8 mouse cellular contexts compared by ENCODE assay signal in genomic region chr4:149979819-149980308, GRCm38 (mm10). TPM values are rescaled to one million over a fixed set of nuclear protein-coding genes. Genes with fewer than 3 reads are reported as not detected.
DNase-seq lines count a peak whose midpoint lies in the region; ATAC-seq and TF ChIP-seq lines count a peak whose summit lies in the region.

No protein-coding gene starts in this region.

- H3K4me3 ChIP-seq in embryonic facial prominence, embryonic 10.5 days: peak overlapping the region; percentile 49
- H3K4me3 ChIP-seq in limb, embryonic 11.5 days (ENCODE audit: low read depth, low read length): no peak overlapping the region
- H3K4me3 ChIP-seq in midbrain, embryonic 14.5 days (replicated peaks; ENCODE audit: low read depth, low read length): no peak overlapping the region
- no peak overlapping the region for H3K4me3 ChIP-seq in spleen, adult 2 months (ENCODE audit: extremely low read depth, insufficient read depth, insufficient read length)

- peaks cover 44% of the 10 kb centered on the region for H3K27me3 ChIP-seq in embryonic facial prominence, embryonic 10.5 days (replicated peaks; ENCODE audit: low read depth, poor library complexity, severe bottlenecking)
- H3K27me3 ChIP-seq in limb, embryonic 11.5 days (ENCODE audit: control insufficient read depth, insufficient read depth, low read length): no peaks in the 10 kb centered on the region
- H3K27me3 ChIP-seq in midbrain, embryonic 14.5 days (ENCODE audit: control insufficient read depth, insufficient read depth, low read length): no peaks in the 10 kb centered on the region
- no peaks in the 10 kb centered on the region for H3K27me3 ChIP-seq in spleen, adult 2 months (ENCODE audit: control insufficient read depth, insufficient read depth, low read length)

- peak; percentile 44; the same call in 1 of the 2 replicates for ATAC-seq in limb, embryonic 11.5 days (ENCODE audit: insufficient number of reproducible peaks, low FRiP score, low TSS enrichment, low read depth)
- no peak for ATAC-seq in midbrain, embryonic 14.5 days (ENCODE audit: low FRiP score, low TSS enrichment)

- H3K36me3 ChIP-seq in embryonic facial prominence, embryonic 10.5 days (replicated peaks): peaks cover 8% of the 10 kb centered on the region
- H3K36me3 ChIP-seq in limb, embryonic 11.5 days (ENCODE audit: control insufficient read depth, insufficient read depth, low read length): no peaks in the 10 kb centered on the region
- no peaks in the 10 kb centered on the region for H3K36me3 ChIP-seq in midbrain, embryonic 14.5 days (ENCODE audit: control insufficient read depth, insufficient read depth, low read length)
- peaks cover 13% of the 10 kb centered on the region for H3K36me3 ChIP-seq in spleen, adult 2 months (ENCODE audit: control insufficient read depth, insufficient read depth, low read length)

- peak overlapping the region; percentile 29; the same call in 1 of the 2 replicates for H3K4me2 ChIP-seq in limb, embryonic 11.5 days (ENCODE audit: low read depth, severe bottlenecking)
- H3K4me2 ChIP-seq in midbrain, embryonic 14.5 days (ENCODE audit: low read length): peak overlapping the region; percentile 44

- H3K9me3 ChIP-seq in embryonic facial prominence, embryonic 10.5 days: no peaks in the 10 kb centered on the region
- no peaks in the 10 kb centered on the region for H3K9me3 ChIP-seq in limb, embryonic 11.5 days (ENCODE audit: control insufficient read depth, low read length)
- no peaks in the 10 kb centered on the region for H3K9me3 ChIP-seq in midbrain, embryonic 14.5 days (ENCODE audit: control insufficient read depth, low read length)

- peak; percentile 88; the same call in 1 of the 2 replicates for TF ChIP-seq CTCF in spleen, adult 2 months (IDR thresholded peaks at IDR 0.05; ENCODE audit: extremely low read depth, insufficient read depth, insufficient read length, insufficient replicate concordance)

- TF ChIP-seq POLR2A in spleen, adult 2 months (IDR thresholded peaks at IDR 0.05; ENCODE audit: low read depth, low read length): no peak

- WGBS in embryonic facial prominence, embryonic 10.5 days: 3% methylated on average over 12 of the region's 12 CpGs
- 7% methylated on average over 12 of the region's 12 CpGs for WGBS in limb, embryonic 11.5 days
- WGBS in midbrain, embryonic 14.5 days: 4% methylated on average over 12 of the region's 12 CpGs
- 20% methylated on average over 12 of the region's 12 CpGs for WGBS in spleen, adult 2 months

- peaks cover 60% of the 10 kb centered on the region for H3K4me1 ChIP-seq in embryonic facial prominence, embryonic 10.5 days
- H3K4me1 ChIP-seq in limb, embryonic 11.5 days (ENCODE audit: control insufficient read depth, insufficient read depth, low read length): peaks cover 14% of the 10 kb centered on the region
- H3K4me1 ChIP-seq in midbrain, embryonic 14.5 days (ENCODE audit: control insufficient read depth, insufficient read depth, low read length): 0 out of 2 replicates have a peak, but pooled peaks cover 3% of the 10 kb centered on the region
- H3K4me1 ChIP-seq in spleen, adult 2 months (ENCODE audit: control insufficient read depth, insufficient read depth, insufficient read length): no peaks in the 10 kb centered on the region; the same call in 1 of the 2 replicates

- no peak overlapping the region for H3K9ac ChIP-seq in limb, embryonic 11.5 days (ENCODE audit: low read length)
- no peak overlapping the region; the same call in 1 of the 2 replicates for H3K9ac ChIP-seq in midbrain, embryonic 14.5 days (replicated peaks; ENCODE audit: low read length)

- DNase-seq in 3134 (ENCODE audit: extremely low read depth, insufficient read length, low spot score): peak; percentile 82
- DNase-seq in adrenal gland, postnatal 14 days: peak; percentile 90
- DNase-seq in embryonic facial prominence, embryonic 10.5 days (ENCODE audit: low spot score): peak; percentile 91
- DNase-seq in heart, adult 18-20 months: peak; percentile 76 to 90
- peak; percentile 91 for DNase-seq in kidney, adult 18-20 months
- DNase-seq in limb, embryonic 11.5 days (ENCODE audit: low spot score): peak; percentile 96
- peak; percentile 90 for DNase-seq in midbrain, embryonic 14.5 days
- DNase-seq in spleen, adult 2 months (ENCODE audit: low read depth in 1 of 2, low spot score in 2 of 2): peak; percentile 38 to 65

- H3K27ac ChIP-seq in embryonic facial prominence, embryonic 10.5 days (replicated peaks): peak overlapping the region; percentile 78
- no peak overlapping the region for H3K27ac ChIP-seq in limb, embryonic 11.5 days (replicated peaks; ENCODE audit: low read depth, low read length)
- H3K27ac ChIP-seq in midbrain, embryonic 14.5 days (replicated peaks; ENCODE audit: low read depth, low read length): no peak overlapping the region
- H3K27ac ChIP-seq in spleen, adult 2 months (ENCODE audit: insufficient read depth, low read length): no peak overlapping the region

RNA-seq across cellular contexts. Expression of gene Spsb1, which starts 25.0 kb away (rescaled TPM):
- 24.7 and 29.6 TPM in 2 replicates for total RNA-seq in adrenal gland, postnatal 14 days (2021)
- polyA plus RNA-seq in embryonic facial prominence, embryonic 10.5 days (2016; fragmentation: Nextera tagmentation; extraction: Ambion mirVana): 16.7 and 21.4 TPM in 2 replicates
- total RNA-seq in heart, adult 18-20 months (2021): 10 to 100 TPM; 34.1 to 41.4 TPM
- 12.8 and 16.4 TPM in 2 replicates for polyA plus RNA-seq in limb, embryonic 11.5 days (2014; fragmentation: Nextera tagmentation; extraction: Ambion mirVana)
- 3.3 and 4.2 TPM in 2 replicates for polyA plus RNA-seq in midbrain, embryonic 14.5 days (2014; fragmentation: Nextera tagmentation; extraction: Ambion mirVana)
- polyA plus RNA-seq in spleen, adult 2 months (2012; rRNA removed): 5.9 and 8.1 TPM in 2 replicates

RNA-seq across cellular contexts. Expression of gene H6pd, which starts 29.0 kb away (rescaled TPM):
- total RNA-seq in adrenal gland, postnatal 14 days (2021): 115 and 132 TPM in 2 replicates
- polyA plus RNA-seq in embryonic facial prominence, embryonic 10.5 days (2016; fragmentation: Nextera tagmentation; extraction: Ambion mirVana): 4.9 and 5.3 TPM in 2 replicates
- total RNA-seq in heart, adult 18-20 months (2021): 10 to 100 TPM; 35.4 to 48.7 TPM
- polyA plus RNA-seq in limb, embryonic 11.5 days (2014; fragmentation: Nextera tagmentation; extraction: Ambion mirVana): 3.5 and 3.9 TPM in 2 replicates
- 1.5 and 1.7 TPM in 2 replicates for polyA plus RNA-seq in midbrain, embryonic 14.5 days (2014; fragmentation: Nextera tagmentation; extraction: Ambion mirVana)
- 36.1 and 45.6 TPM in 2 replicates for polyA plus RNA-seq in spleen, adult 2 months (2012; rRNA removed)
